Mouse (Mus musculus): ENCODE measurements at regions not wholly inside any gene's neighbourhood (a gene's known extent, or its start where the extent isn't known, plus 50 kb on each side); places are given as distances from the start of the nearest gene placed in this dataset.

DNA sequence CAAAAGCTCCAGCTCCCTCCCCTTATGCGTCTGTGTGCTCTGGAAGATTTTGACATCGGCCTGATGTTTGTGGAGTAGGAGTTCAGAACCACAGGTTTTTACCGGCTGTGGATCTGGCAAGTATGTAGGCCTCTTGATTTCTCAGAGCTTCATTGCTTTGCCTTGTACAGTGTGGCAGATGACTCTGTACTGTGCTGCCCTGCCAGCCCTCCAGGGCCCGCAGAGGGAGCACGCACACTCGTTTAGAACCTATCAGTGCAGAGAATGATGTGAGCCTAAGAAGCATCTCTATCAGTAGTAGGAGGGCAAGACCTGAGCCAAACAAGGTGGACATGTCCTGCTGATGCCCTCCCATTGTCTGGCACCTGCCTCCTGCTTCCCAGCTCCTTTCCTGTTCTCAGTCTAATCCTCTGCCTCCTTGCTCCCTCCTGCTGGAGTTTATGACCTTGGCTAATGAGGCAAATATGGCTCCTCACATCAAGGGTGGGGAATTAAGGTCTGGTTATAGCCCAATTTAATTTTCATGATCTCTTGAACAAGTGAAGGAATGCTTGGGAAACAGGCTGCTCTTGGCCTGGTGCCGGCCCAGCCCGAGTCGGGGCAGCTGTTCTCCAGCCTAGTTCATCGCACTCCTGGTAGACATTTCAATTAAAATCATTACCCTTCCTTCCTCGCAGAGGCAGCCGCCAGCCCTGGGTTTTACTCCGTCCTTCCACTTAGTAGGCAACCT is 344.5 kb downstream of the Tmem38b start:
- no peak for DNase-seq (ENCODE audit: low read depth)

DNA sequence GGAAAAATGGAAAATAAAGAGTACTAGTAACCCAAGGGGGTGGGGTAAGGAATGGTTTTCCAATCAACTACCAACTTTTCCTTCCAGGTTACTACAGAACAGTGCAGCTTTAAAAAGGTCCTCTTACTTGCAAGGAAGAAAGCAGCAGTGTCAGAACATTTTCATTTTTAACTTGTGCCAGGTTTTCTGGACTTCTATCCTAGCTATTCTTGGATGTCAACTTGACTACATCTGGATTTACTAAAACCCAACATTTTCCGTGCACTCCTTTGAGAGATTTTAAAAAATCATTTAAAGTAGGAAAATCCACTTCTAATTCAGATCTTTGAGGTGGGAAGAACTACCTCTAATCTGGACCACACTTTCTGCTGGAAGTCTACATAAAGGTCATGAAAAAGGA is 358.4 kb downstream of the Tmem38b start:
- DNase-seq (ENCODE audit: low read depth): no peak

DNA sequence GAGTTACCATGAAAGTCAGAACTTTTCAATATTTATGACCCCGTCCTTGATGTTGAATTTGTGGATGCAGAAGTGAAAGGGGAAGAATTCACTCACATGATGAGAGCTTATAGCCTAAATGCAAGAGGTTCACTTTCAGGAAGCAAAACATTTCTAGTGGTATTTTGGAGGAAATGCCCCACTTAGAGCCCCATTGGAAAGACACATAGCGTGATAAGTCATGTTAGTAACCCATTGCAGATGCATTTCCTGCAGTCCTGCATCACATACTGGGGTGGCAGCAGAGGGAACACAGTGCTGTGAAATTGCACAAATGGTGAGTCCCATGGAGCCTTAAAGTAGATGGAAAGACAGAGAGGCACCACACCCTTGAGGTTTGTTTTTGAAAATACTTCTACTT is 369.9 kb downstream of the Tmem38b start:
- DNase-seq (ENCODE audit: low read depth): no peak

DNA sequence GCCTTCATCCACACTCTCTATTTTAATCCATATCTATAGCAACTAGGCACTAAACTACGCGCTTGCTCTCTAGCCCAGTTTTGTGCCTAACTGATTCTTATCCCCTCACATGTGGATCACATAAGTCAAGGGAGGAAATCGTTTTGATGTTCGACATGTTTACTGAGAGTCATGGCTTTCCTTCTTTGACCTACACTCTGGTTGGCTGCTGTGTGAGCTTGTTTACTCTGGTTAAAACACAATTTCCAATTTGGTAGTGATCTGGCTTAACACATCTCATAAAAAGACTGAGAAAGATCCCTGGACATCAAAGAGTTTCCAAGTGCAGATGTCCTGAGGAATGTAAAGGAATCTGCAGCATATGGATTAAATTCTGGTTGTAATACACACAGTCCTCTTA is 376.6 kb downstream of the Tmem38b start:
- DNase-seq (ENCODE audit: low read depth): no peak

DNA sequence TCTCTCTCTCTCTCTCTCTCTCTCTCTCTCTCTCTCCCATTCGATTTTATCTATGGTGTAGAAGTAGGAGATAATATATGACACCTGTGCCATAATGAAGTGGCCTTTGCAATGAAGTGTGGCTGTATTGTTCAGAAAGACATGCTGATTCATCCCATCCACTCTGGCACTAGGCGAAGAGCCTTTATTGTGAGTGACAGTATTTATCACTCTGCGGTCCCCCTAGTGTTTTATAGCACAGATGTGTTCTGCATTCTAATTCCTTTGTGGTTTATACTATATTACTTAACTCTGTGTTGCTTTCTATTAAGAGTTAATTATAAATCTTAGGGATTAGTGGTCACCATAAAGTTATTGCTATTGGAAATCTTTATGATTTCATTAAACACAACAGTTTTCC is 398.7 kb downstream of the Tmem38b start:
- no peak for DNase-seq (ENCODE audit: low read depth)

All from naive thymus-derived CD4-positive, alpha-beta T cell, adult 2 months (primary cell).